Mouse (Mus musculus) kidney, adult 10 weeks (tissue): ENCODE data around the gene Olfr309. TPM values are rescaled to one million over a fixed set of nuclear protein-coding genes. Genes with fewer than 3 reads are reported as not detected.

Experiments used
- polyA plus RNA-seq: library from polyadenylated mRNA; stranded (reverse); fragments of 350-450 nt; fragmentation: Illumina TruSeq; extraction: RNeasy Lipid Tissue Mini Kit (QIAGEN cat#74804); gene quantifications from one replicate; pipeline ENCODE4 v1.2.3, GENCODE M21; 2014; ENCODE audit warnings: low read depth, low replicate concordance

Olfr309 gene
- polyA plus RNA-seq = not detected

DNA sequence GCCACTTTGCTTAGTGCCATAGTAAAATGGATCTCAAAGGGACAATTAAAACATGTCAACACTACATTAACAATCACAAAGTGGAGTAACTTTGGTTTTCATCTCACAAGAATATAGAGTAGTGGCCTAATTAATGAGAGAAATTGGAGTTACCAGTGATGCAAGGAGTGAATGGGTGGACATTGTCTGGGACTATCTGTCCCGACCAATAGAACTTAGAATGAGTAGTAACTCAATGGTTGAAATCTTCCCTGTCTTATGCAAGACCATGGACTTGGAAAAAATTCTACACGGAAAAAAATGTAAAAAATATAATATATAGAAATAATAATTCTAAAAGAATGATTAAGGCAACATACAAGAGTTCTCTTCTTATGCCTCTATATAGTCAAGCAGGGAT is at the start of gene Olfr309:
Gene Olfr309, minus strand, starts transcription at position 101 of the 400 bp plus-strand sequence.

GRCm38 (mm10) chr7:86337486-86337885 is 24.0 kb upstream of the Olfr309 start, which contains the start of gene Olfr307:
Gene Olfr307 (minus strand): TSS chr7:86337586.

DNA sequence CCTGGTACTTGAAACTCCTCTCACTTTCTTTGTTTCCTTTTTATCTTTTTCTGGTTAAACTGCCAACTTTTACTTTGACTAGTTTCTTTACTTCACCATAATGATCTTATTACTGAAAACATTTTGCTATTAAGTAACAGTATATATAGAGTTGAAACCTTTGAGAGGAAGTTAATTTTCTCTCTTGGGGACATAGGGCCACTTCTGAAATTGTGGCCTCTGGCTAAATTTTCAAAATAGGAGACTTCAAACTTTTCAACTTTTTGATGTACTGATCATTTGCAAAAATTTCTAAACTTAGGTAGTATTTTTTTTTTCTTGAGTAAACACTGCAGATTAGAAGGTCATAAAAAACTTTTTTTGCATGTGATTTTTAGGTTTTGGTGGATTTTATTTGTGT is 12.0 kb upstream of the Olfr309 start, which contains the start of gene Olfr308:
Gene Olfr308, minus strand, starts transcription at position 101 of the 400 bp plus-strand sequence.

GRCm38 (mm10) chr7:86277072-86277471 is 36.4 kb downstream of the Olfr309 start, which contains the start of gene Olfr310:
Gene Olfr310 (minus strand): TSS chr7:86277172.

Other genes starting within 250 kb of the Olfr309 start
- gene Vmn2r75, start 141.9 kb downstream of the Olfr309 start, polyA plus RNA-seq = not detected
- gene Vmn2r76, start 67.4 kb downstream of the Olfr309 start, polyA plus RNA-seq = not detected
- not detected for gene Olfr310, start 36.5 kb downstream of the Olfr309 start, polyA plus RNA-seq
- not detected for gene Olfr308, start 11.9 kb upstream of the Olfr309 start, polyA plus RNA-seq
- gene Olfr307, start 23.9 kb upstream of the Olfr309 start, polyA plus RNA-seq = not detected
- not detected for gene Olfr305, start 53.2 kb upstream of the Olfr309 start, polyA plus RNA-seq
- not detected for gene Olfr304, start 73.0 kb upstream of the Olfr309 start, polyA plus RNA-seq
- gene Olfr303, start 84.1 kb upstream of the Olfr309 start, polyA plus RNA-seq = not detected
- gene Olfr301, start 90.1 kb upstream of the Olfr309 start, polyA plus RNA-seq = not detected
- gene Olfr299, start 146.2 kb upstream of the Olfr309 start, polyA plus RNA-seq = not detected
- not detected for gene Olfr298, start 178.8 kb upstream of the Olfr309 start, polyA plus RNA-seq
- not detected for gene Olfr297, start 206.3 kb upstream of the Olfr309 start, polyA plus RNA-seq